Mouse (Mus musculus): ENCODE measurements around the gene Nutf2-ps1.

Nutf2-ps1 gene

GRCm38 (mm10) chr19:53571056-53571455 lies 17.8 kb downstream of the Nutf2-ps1 start:
- no peak for DNase-seq (ENCODE audit: extremely low read depth, low read depth)

- DNase-seq (ENCODE audit: extremely low read depth, low read depth) = no peak
Observed at GRCm38 (mm10) chr19:53568553-53568952, 20.3 kb downstream of the Nutf2-ps1 start.

DNA sequence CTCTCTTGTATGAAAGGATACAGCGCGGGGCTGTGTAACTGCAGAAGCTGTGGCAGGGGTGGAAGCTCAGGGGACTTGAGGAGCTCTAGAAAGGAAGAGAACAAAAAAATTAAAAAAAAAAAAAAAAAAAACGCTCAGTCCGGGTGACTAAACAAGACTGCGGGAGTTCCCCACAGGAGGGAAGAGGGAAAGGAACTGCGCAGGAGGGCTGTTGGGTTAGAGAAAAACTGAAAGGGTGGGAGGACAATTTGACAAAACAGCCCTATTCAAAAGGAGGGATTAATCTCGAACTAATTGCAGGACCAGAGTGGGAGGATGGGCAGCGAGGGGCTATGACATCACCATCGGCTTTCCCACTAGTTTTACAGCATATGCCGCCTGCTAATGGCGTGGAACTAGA lies 21.0 kb downstream of the Nutf2-ps1 start:
- DNase-seq (ENCODE audit: extremely low read depth, low read depth) = no peak

- no peak for DNase-seq (ENCODE audit: extremely low read depth, low read depth)
Observed at GRCm38 (mm10) chr19:53565565-53566277, 23.1 kb downstream of the Nutf2-ps1 start.

DNA sequence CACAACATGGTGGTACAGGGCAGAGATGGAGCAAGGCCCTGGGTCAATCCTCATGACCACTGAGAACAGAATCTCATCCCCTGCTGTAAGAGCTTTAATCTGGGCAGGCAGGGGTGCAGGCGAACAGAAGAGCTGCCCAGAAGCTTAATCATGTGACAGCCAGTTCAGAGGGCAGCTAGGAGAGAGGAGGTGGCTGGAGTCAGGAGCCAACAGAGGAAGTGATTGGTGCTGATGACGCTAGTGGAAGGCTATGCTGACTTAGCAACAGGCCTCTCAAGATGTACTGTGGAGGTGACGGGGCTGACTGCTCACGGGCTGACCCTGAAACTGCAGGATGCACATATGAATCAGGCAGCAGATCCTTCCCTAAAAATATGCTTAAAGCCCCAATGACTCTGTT lies 24.7 kb downstream of the Nutf2-ps1 start:
- no peak for DNase-seq (ENCODE audit: extremely low read depth, low read depth)

GRCm38 (mm10) chr19:53560436-53560835 lies 28.4 kb downstream of the Nutf2-ps1 start:
- no peak for DNase-seq (ENCODE audit: extremely low read depth, low read depth)

DNA sequence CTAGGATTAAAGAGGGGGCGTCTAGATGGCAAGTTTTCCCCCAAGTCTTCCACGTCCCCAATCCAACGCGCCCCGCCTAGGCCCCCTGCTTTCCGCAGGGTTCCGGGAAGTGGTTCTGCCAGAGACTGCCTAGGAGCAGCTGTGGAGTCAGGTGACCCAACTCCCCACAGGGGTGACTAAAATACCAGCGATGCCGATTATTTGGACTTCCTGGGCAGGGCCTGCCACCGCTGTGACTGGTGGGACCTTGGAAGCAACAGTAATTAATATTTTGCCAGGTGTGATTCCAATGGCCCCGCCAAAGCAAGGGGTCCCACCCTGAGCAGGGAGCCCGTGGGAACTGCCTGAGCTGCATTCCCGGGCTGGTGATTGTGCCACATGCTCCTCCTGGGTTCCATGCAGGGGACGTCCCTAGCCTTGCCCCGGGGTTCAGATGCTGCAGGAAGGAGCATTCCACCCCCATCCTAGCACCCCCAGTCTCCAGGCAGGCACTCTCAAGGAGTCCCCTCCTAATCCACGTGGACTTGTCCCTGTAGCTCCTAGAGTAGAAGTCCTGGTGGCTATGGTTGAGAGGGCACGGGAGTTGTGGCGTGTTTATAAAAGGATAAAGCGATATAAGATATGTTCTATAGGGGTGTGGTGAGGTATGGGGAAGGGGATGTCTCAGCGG lies 31.5 kb downstream of the Nutf2-ps1 start:
- no peak for DNase-seq (ENCODE audit: extremely low read depth, low read depth)

- no peak for DNase-seq (ENCODE audit: extremely low read depth, low read depth)
Observed at GRCm38 (mm10) chr19:53556841-53557240, 32.0 kb downstream of the Nutf2-ps1 start.

- DNase-seq (ENCODE audit: extremely low read depth, low read depth) = no peak
Observed at GRCm38 (mm10) chr19:53554981-53555616, 33.8 kb downstream of the Nutf2-ps1 start.

DNA sequence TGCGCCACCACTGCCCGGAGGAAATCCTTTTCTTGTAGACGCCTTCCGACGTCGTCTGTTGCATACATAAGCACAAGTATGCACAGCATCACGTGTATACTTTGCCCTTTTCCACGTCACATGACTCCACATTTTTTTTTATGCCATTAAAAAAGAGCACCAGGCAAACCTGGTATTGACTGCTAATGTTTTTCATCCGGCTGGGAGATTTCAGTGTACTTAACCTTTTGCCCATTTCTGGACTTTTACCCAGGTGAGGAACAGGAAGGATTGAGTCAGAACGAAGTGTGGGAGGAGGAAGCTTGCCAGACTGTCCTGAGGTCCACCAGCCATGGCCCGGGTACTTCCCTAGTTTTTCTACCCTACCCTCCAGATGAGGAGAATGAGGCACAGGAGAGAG lies 34.5 kb downstream of the Nutf2-ps1 start:
- no peak for DNase-seq (ENCODE audit: extremely low read depth, low read depth)

- DNase-seq (ENCODE audit: extremely low read depth, low read depth) = no peak
Observed at GRCm38 (mm10) chr19:53552795-53553194, 36.1 kb downstream of the Nutf2-ps1 start.

- DNase-seq (ENCODE audit: extremely low read depth, low read depth) = no peak
Observed at GRCm38 (mm10) chr19:53552216-53552786, 36.6 kb downstream of the Nutf2-ps1 start.

DNA sequence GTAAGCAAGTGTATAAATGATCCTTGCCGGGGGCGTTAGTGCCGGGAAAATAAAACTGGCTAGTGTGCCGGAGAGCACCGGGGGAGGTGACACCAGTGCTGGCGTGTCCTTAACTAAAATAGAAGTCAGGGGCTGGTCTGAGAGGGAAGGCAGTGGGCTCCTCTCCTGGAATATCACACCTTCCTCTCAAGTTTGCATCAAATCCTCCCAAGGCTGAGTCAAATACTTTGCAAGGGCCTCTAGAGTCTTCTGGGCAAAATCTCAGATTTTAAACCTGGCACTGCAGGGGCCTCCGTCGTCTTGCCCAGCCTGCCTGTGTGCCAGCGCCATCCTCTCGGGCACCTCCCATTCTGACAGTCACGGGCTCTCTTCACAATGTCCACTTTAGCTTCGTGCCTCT lies 37.9 kb downstream of the Nutf2-ps1 start:
- no peak for DNase-seq (ENCODE audit: extremely low read depth, low read depth)

DNA sequence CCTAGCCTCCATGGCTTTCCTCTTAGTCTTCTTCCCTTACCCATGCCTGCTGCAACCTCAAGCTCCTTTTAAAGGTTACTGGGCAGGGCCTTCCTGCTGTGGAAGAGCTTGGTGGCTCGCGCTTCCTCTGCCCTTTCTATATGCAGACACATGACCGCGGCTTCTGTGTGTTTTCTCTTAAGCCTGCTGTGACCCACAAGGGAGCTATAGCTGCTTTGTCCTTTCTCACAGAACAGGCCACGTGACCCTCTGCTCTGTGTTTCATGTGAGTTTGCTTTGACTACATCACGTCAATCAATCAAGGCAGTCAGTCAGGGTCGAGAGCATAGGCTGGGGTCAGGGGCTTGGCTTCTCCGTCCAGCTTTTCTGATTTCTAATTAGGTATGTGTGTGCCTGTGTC lies 41.3 kb downstream of the Nutf2-ps1 start:
- no peak for DNase-seq (ENCODE audit: extremely low read depth, low read depth)

- no peak for DNase-seq (ENCODE audit: extremely low read depth, low read depth)
Observed at GRCm38 (mm10) chr19:53544923-53545561, 43.8 kb downstream of the Nutf2-ps1 start.

DNA sequence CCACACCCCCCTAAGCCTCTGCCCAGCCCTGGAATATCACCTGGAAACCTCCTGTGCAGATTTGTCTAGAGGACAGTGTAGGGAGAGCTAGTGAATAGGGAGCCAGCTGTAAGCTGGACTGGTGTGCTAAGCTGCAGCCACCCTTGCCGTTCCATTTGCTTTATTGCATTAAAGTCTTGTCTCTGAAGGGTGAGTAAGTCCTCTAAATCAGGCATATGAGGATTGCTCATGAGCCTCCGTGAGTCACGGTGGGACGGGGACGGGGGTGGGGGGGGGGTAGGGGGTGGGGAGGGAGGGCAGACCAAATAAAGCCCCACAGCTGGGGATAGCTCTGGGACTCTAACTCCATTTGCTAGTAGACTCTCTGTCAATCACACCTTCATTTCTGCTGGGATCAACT lies 45.3 kb downstream of the Nutf2-ps1 start:
- no peak for DNase-seq (ENCODE audit: extremely low read depth, low read depth)

DNA sequence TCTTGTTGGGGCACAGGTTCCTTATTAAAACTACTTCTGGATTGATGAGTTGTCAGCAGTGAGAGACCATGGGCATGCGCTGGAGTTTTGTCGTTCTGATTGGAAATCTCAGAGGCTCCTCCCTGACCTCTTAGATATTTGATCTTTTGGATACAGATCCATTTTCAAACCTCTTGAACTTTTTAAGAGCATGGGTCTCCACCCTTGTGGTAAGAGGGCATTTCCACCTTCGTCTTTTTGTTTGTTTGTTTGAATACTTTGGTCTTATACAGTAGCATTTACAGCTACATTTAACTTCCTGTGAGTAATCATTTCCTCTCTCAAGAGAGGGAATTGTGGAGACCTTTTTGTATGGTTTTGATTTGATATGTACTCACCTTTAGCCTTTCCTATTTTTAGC lies 49.6 kb downstream of the Nutf2-ps1 start:
- no peak for DNase-seq (ENCODE audit: extremely low read depth, low read depth)

DNA sequence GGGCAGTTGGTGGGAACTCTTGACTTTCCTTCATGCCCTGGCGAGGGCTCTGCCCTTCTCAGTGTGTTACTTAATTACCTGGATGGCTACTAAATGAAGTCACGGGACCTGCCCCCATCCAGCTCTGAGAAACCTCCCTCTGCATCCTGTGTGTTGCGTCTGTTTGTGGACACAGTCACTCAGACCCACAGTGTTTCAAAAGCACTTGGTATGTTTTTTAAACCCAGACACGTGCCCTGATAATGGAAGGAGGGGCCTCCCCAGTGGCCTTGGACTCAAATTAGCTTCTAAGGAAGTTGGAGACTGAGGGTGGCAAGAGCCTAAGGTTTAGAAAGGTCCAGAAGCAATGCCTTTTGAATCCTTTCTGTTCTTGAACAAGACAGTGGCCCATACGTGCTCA lies 50.1 kb downstream of the Nutf2-ps1 start:
- DNase-seq (ENCODE audit: extremely low read depth, low read depth) = no peak

All from MEL-GATA-1-ER (cell line).